Mouse (Mus musculus) embryonic facial prominence, embryonic 11.5 days (tissue): ENCODE measurements at regions not wholly inside any gene's neighbourhood (a gene's known extent, or its start where the extent isn't known, plus 50 kb on each side); places are given as distances from the start of the nearest gene placed in this dataset.

Source experiments
- ATAC-seq: fragments of 200-750 bp; cut with Nextera tagmentation; replicated peaks from 2 replicates; pipeline ENCODE4 v1.8.0; 2017; ENCODE audit warnings: low read depth; ENCODE audit not compliant: insufficient number of reproducible peaks, low FRiP score, low TSS enrichment
- DNase-seq: peaks from one replicate; pipeline ENCODE4 v3.0.0-alpha.2; 2015; ENCODE audit warnings: low spot score
- H3K27ac ChIP-seq: fragments of 300-500 bp; sonication (generic); replicated peaks from 2 replicates; pipeline ENCODE4 v1.5.1; 2014; ENCODE audit warnings: mild to moderate bottlenecking, low read depth, low read length, control low read depth
- H3K27me3 ChIP-seq: fragments of 300-500 bp; sonication (generic); 2 replicates; pipeline ENCODE4 v1.6.1; 2014; ENCODE audit warnings: mild to moderate bottlenecking, low read length, moderate library complexity, mixed read lengths; ENCODE audit not compliant: control insufficient read depth, insufficient read depth
- H3K36me3 ChIP-seq: fragments of 300-500 bp; sonication (generic); replicated peaks from 2 replicates; pipeline ENCODE4 v1.6.1; 2014; ENCODE audit warnings: low read depth, mild to moderate bottlenecking, low read length, moderate library complexity, mixed read lengths; ENCODE audit not compliant: control insufficient read depth, insufficient read depth
- H3K4me1 ChIP-seq: fragments of 300-500 bp; sonication (generic); 2 replicates; pipeline ENCODE4 v1.6.1; 2014; ENCODE audit warnings: low read length, mixed read lengths; ENCODE audit not compliant: control insufficient read depth, insufficient read depth
- H3K4me2 ChIP-seq: fragments of 300-500 bp; sonication (generic); 2 replicates; pipeline ENCODE4 v1.6.1; 2014; ENCODE audit warnings: low read depth, mild to moderate bottlenecking, control low read depth, low read length, moderate library complexity
- H3K4me3 ChIP-seq: fragments of 300-500 bp; sonication (generic); 2 replicates; pipeline ENCODE4 v1.5.1; 2014; ENCODE audit warnings: low read depth, low read length, control low read depth
- H3K9ac ChIP-seq: fragments of 300-500 bp; sonication (generic); replicated peaks from 2 replicates; pipeline ENCODE4 v1.6.1; 2014; ENCODE audit warnings: mild to moderate bottlenecking, control low read depth, low read length
- H3K9me3 ChIP-seq: fragments of 300-500 bp; sonication (generic); replicated peaks from 2 replicates; pipeline ENCODE4 v1.6.1; 2016; ENCODE audit warnings: mild to moderate bottlenecking, low read length, inconsistent platforms, mixed read lengths; ENCODE audit not compliant: control insufficient read depth
- WGBS: fragments of 180-500 bp; shearing (Covaris S2); extraction: QIAGEN DNeasy Blood & Tissue Kit; methylation state at CpG from one replicate; pipeline ENCODE4 v1.1.7; 2014; 5-methylcytosine and 5-hydroxymethylcytosine counted together

DNA sequence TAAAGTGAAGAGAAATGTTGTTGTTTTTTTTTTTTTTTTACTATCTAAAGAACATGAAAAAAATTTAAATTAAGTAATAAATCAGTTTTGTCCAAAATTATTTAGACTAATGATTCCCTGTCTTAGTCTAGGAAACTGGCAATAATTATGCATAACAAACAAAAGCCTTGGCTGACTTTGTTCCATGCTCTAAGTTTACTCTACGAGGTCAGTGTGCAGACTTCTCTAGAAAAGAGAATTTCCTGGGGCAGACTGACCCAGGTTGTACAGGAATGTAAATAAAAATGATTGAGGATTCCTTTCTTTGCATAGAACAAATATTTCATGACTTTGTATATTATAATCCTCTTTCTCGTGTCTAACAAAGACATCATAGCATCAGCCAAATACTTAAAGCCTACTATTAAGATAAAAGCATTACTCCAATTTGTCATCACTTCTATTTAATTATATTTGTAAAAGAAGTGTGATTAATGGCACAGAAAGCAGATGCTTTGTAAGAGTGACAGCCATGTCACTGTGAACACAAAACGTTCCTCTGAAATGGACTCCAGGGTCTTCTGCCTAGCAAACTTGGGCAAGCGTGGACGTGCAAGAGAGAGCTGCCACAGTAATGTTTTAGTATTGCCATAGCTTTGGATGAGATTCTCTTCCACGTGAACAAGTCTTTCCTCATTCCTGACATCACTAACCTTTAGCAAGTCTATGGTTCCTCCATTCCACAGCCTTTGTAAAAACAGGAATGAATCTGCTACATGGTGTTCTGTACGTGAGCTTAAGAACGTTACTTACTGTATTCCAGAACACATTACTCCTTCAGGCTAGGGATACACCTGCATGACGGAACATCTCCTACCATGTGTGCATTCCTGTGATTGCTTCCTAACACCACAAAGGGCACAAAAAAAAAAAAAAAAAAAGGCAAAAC, 172.6 kb downstream of the Nrip1 start:
- DNase-seq (no peak), ATAC-seq (no peak; the same call in 1 of the 2 replicates)
- H3K27me3 ChIP-seq = no peaks in the 10 kb centered on the region
- H3K9me3 ChIP-seq = no peaks in the 10 kb centered on the region
- H3K4me1 ChIP-seq = no peaks in the 10 kb centered on the region
- no peak overlapping the region for H3K4me2 ChIP-seq
- no peaks in the 10 kb centered on the region for H3K36me3 ChIP-seq
- H3K4me3 ChIP-seq = no peak overlapping the region
- H3K27ac ChIP-seq = no peak overlapping the region
- no peak overlapping the region for H3K9ac ChIP-seq
- 74% methylated on average over 9 of the region's 9 CpGs for WGBS

DNA sequence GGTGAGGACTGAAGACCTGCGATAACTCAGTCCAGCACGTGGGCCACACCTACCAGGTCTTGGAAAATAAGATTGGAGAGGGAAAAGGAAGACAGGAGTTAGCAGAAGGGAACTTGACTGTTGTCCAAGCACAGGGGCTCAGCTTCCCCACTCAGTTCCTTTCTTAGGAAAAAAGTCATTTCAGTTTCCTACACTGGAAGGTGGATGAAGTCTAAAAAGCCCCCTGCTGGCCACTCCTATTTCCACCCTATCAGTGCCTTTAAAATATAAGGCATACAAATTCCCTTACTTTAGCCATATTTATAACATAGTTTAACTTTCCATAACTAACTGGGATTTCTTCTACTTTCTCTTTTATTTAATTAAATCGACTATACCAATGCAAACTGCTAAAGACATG, 173.4 kb downstream of the Nrip1 start:
- H3K9me3 ChIP-seq = no peaks in the 10 kb centered on the region
- no peak overlapping the region for H3K4me3 ChIP-seq
- DNase-seq = peak; percentile 76
- no peak overlapping the region for H3K4me2 ChIP-seq
- no peak for ATAC-seq
- WGBS = 72% methylated on average over 3 of the region's 3 CpGs
- H3K27me3 ChIP-seq = no peaks in the 10 kb centered on the region
- no peaks in the 10 kb centered on the region for H3K36me3 ChIP-seq
- no peaks in the 10 kb centered on the region for H3K4me1 ChIP-seq
- no peak overlapping the region for H3K27ac ChIP-seq
- H3K9ac ChIP-seq = no peak overlapping the region

DNA sequence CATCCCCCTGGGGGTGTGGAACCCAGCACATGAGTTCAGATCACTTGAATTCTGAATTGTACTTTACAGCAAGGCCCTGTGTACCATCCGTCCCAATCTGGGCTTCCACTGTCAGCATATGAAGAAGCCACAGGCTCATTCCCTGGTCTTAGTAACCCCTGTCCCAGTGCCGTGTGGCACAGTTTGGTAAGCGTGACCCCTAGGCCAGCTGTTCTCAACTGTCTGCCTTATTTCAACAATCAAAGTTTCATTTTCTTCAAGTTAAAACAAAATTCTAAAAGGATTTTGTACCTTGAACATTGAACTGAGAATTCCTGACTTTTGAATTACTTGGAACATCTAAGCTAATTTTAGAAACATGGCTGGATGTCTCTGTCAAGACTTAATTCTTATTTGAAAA, 174.6 kb downstream of the Nrip1 start:
- no peaks in the 10 kb centered on the region for H3K9me3 ChIP-seq
- H3K4me1 ChIP-seq = no peaks in the 10 kb centered on the region
- H3K4me3 ChIP-seq = no peak overlapping the region
- WGBS = 59% methylated on average over 3 of the region's 3 CpGs
- no peak overlapping the region for H3K27ac ChIP-seq
- ATAC-seq = no peak
- no peak overlapping the region for H3K9ac ChIP-seq
- DNase-seq = no peak
- no peaks in the 10 kb centered on the region for H3K27me3 ChIP-seq
- no peaks in the 10 kb centered on the region for H3K36me3 ChIP-seq
- no peak overlapping the region for H3K4me2 ChIP-seq

DNA sequence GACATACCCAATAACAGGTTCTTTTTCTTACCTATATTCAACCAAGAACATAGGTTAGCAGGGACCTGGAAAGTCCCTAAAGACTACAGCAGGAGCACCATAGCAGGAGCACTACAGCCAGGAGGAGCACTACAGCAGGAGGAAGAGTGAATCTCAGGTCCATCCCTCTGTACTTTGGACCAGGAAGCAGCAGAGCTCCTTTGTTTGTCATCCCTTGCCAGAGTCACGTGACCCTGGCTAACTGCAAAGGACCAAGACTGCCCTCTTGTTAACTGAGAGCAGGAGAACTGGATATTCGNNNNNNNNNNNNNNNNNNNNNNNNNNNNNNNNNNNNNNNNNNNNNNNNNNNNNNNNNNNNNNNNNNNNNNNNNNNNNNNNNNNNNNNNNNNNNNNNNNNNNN, 172.2 kb upstream of the Samsn1 start:
- H3K4me3 ChIP-seq = no peak overlapping the region
- no peaks in the 10 kb centered on the region for H3K9me3 ChIP-seq
- no peaks in the 10 kb centered on the region for H3K36me3 ChIP-seq
- no peak for ATAC-seq
- DNase-seq = no peak
- no peaks in the 10 kb centered on the region for H3K4me1 ChIP-seq
- 68% methylated on average over 2 of the region's 2 CpGs for WGBS
- H3K27me3 ChIP-seq = no peaks in the 10 kb centered on the region
- no peak overlapping the region for H3K9ac ChIP-seq
- H3K4me2 ChIP-seq = no peak overlapping the region
- H3K27ac ChIP-seq = no peak overlapping the region

DNA sequence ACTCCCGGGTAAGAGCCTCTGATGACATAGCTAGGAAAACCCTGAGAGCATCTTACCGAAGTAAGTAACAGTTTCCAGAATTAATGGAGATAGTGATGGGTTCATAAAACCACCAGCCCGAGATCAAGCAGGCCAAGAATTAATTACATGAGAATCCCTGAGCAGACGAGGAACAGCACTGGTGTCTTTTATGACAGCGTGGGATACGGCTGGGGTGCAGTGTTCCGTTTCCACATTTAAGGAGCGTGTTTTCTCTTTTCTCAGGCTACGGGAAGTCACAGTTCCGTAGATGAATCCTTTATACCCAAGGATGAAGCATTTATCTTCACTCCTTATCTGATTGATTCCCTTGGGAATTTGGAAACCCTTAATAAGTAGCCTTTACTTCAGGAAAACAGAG, 169.1 kb upstream of the Samsn1 start:
- 91% methylated on average over 10 of the region's 10 CpGs for WGBS
- Histone ChIP-seq H3K9ac (no peak overlapping the region), H3K4me1 (no peaks in the 10 kb centered on the region), H3K36me3 (no peaks in the 10 kb centered on the region), H3K4me3 (no peak overlapping the region), H3K4me2 (no peak overlapping the region), H3K9me3 (no peaks in the 10 kb centered on the region), H3K27ac (no peak overlapping the region), H3K27me3 (no peaks in the 10 kb centered on the region)
- DNase-seq = no peak
- ATAC-seq = no peak

DNA sequence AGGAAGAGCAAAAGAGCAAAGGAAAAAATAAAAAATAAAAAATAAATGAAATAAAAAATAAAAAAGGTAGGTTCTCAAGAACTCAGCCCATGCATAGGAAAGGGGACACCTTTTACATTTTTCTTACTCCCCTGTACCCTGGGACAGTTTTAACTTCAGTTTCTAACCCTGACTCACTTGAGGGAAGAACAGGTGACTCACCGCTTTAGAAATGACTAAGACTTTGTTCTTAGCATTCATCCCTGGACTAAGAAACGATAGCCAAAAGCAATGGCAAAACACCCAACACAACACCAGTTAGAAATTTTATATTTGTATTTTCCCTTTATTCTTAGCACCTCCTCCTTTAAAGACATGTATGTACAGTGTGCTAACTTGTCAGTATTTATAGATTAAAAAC, 161.5 kb upstream of the Samsn1 start:
- H3K9ac ChIP-seq = no peak overlapping the region
- 77% methylated on average over 2 of the region's 2 CpGs for WGBS
- H3K4me1 ChIP-seq = no peaks in the 10 kb centered on the region
- H3K9me3 ChIP-seq = no peaks in the 10 kb centered on the region
- ATAC-seq (no peak), DNase-seq (no peak)
- H3K36me3 ChIP-seq = no peaks in the 10 kb centered on the region
- H3K4me2 ChIP-seq = no peak overlapping the region
- H3K27ac ChIP-seq = no peak overlapping the region
- H3K27me3 ChIP-seq = no peaks in the 10 kb centered on the region
- no peak overlapping the region for H3K4me3 ChIP-seq

DNA sequence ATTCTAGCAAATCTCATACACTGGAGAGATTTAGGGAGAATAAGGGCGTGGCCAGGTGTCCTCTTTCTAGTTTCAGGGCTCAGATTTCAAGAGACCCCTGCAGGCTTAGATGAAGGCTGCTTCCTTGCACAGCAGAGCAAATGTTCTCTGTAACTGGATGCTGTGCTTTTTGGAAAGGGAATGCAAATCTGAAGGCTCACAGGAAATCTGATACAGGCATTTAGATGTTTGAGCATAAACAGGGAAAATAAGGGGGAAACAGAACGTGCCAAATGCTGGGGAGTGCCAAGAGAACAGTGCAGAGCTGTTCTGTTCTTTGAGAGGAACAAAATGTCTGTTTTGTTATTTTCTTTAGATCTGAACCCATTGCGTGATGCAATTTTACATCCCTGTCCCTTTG, 161.0 kb upstream of the Samsn1 start:
- no peak overlapping the region for H3K9ac ChIP-seq
- H3K27me3 ChIP-seq = no peaks in the 10 kb centered on the region
- H3K4me1 ChIP-seq = no peaks in the 10 kb centered on the region
- DNase-seq (peak; percentile 77), ATAC-seq (peak; percentile 86)
- no peaks in the 10 kb centered on the region for H3K36me3 ChIP-seq
- no peak overlapping the region for H3K4me3 ChIP-seq
- H3K27ac ChIP-seq = no peak overlapping the region
- WGBS = 22% methylated on average over 3 of the region's 3 CpGs
- H3K9me3 ChIP-seq = no peaks in the 10 kb centered on the region
- H3K4me2 ChIP-seq = no peak overlapping the region; the same call in 1 of the 2 replicates

DNA sequence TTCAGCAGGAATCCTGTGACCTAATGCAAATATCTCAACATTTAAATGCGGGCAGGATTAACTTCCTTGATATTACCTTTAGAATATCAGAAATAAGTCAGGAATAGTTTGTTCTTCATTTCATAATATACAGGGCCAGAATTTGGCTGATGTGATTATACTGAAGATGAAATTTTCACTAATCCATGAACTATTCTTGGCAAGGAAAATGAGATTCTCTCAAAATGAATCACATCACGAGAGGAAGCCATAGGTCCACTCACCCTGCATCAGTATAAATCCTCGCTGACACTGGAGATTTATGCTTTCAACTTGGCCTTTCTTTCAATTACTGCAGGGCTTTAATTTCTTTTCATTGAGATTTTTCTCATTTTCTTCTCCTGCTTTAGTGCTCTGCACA, 159.5 kb upstream of the Samsn1 start:
- 89% methylated on average over 3 of the region's 3 CpGs for WGBS
- H3K9me3 ChIP-seq = no peaks in the 10 kb centered on the region
- no peak overlapping the region for H3K4me2 ChIP-seq
- no peak overlapping the region for H3K9ac ChIP-seq
- no peaks in the 10 kb centered on the region for H3K4me1 ChIP-seq
- DNase-seq = no peak
- no peak overlapping the region for H3K4me3 ChIP-seq
- no peaks in the 10 kb centered on the region for H3K27me3 ChIP-seq
- no peak for ATAC-seq
- no peaks in the 10 kb centered on the region for H3K36me3 ChIP-seq
- no peak overlapping the region for H3K27ac ChIP-seq
